Mouse (Mus musculus) embryonic fibroblast, embryonic 13.5 days (primary cell): ENCODE measurements around the gene Paip2b.

Experiments
- CTCF ChIP-seq: IDR thresholded peaks from 2 replicates; pipeline ENCODE4 v1.5.1; 2011; ENCODE audit warnings: mild to moderate bottlenecking, control low read depth, low read length, moderate library complexity, borderline replicate concordance; ENCODE audit not compliant: insufficient read depth
- POLR2A ChIP-seq: IDR thresholded peaks from 2 replicates; pipeline ENCODE4 v1.6.1; 2011; ENCODE audit warnings: low read depth, mild to moderate bottlenecking, control low read depth, low read length, moderate library complexity

DNA sequence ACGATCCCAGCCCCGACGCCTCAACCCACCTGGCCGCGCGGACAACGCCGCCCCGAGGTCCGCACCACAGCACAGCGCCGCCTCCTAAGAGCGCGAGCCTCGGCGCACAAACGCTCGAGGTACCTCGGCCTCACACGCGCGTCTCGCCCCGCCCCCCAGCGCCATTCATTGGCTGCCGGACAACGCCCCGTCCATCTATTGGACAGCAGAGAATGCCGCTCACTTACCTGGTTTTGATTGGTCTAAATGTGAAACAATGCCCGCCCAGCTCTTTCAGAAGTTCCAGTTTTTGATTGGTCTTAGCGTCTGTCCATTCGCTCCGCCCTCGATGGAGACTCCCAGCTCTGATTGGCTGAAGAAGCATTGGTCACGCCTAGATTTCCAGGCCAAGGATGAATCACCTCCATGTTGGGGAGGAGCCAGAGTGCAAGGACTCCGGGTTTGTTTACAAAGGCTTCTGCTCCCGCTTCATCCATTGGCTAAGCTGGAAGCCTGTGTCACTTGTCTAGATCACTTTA is at the start of gene Paip2b:
- TF ChIP-seq CTCF (peak; percentile 2; the same call in 1 of the 2 replicates), POLR2A (peak; percentile 95)
